Mouse (Mus musculus) intestine, embryonic 15.5 days (tissue): ENCODE data around the gene Csnk2a1. TPM values are rescaled to one million over a fixed set of nuclear protein-coding genes. Genes with fewer than 3 reads are reported as not detected.
"Not testable (repeated sequence)": the region's sequence is repeated elsewhere in the genome, so short reads cannot be mapped to it uniquely, and the experiment has no call there.

Source experiments
- ATAC-seq: fragments of 200-750 bp; cut with Nextera tagmentation; 2 replicates; pipeline ENCODE4 v1.8.0; 2017; ENCODE audit warnings: moderate TSS enrichment, moderate library complexity
- H3K27ac ChIP-seq: fragments of 300-500 bp; sonication (generic); 2 replicates; pipeline ENCODE4 v1.5.1; 2015; ENCODE audit warnings: mild to moderate bottlenecking, inconsistent platforms
- H3K27me3 ChIP-seq: fragments of 300-500 bp; sonication (generic); replicated peaks from 2 replicates; pipeline ENCODE4 v1.6.1; 2015; ENCODE audit warnings: inconsistent platforms
- H3K36me3 ChIP-seq: fragments of 300-500 bp; sonication (generic); 2 replicates; pipeline ENCODE4 v1.6.1; 2015; ENCODE audit warnings: inconsistent platforms
- H3K4me1 ChIP-seq: fragments of 300-500 bp; sonication (generic); replicated peaks from 2 replicates; pipeline ENCODE4 v1.6.1; 2015; ENCODE audit warnings: inconsistent platforms
- H3K4me2 ChIP-seq: fragments of 300-500 bp; sonication (generic); replicated peaks from 2 replicates; pipeline ENCODE4 v1.6.1; 2015; ENCODE audit warnings: mild to moderate bottlenecking, inconsistent platforms
- H3K4me3 ChIP-seq: fragments of 300-500 bp; sonication (generic); replicated peaks from 2 replicates; pipeline ENCODE4 v1.5.1; 2015; ENCODE audit warnings: inconsistent platforms
- H3K9ac ChIP-seq: fragments of 300-500 bp; sonication (generic); 2 replicates; pipeline ENCODE4 v1.6.1; 2015; ENCODE audit warnings: inconsistent platforms
- H3K9me3 ChIP-seq: fragments of 300-500 bp; sonication (generic); 2 replicates; pipeline ENCODE4 v1.6.1; 2016; ENCODE audit warnings: inconsistent platforms
- WGBS: fragments of 180-500 bp; shearing (Covaris S2); methylation state at CpG from one replicate; pipeline ENCODE4 v1.1.7; 2015; 5-methylcytosine and 5-hydroxymethylcytosine counted together
- polyA plus RNA-seq: library from polyadenylated mRNA; unstranded; fragments of >200 nt; fragmentation: Nextera tagmentation; extraction: Ambion mirVana; gene quantifications from 2 replicates; pipeline ENCODE4 v1.2.1, GENCODE M21; 2015

Gene Csnk2a1
- polyA plus RNA-seq, 1 experiment from 2014 or later, result 92.3 TPM

DNA sequence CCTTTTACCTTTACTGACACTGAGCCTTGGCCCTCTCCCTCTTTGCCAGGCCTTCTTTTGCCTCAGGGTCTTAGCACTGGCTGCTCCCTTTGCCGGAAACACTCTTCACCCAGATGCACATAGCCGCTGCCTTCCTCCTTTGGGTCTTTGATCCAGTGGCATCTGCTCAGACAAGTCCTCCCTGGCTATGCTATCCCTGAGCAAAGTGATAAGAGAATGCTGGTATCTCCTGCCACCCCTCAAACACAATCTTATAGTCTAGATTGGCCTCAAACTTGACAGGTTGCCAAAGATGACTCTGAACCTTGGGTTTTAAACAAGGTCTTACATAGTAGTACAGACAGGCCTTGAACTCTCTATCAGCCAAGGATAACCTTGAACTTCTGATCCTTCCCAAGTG is 32.1 kb upstream of the Csnk2a1 start:
- Histone ChIP-seq H3K4me1 (no peaks in the 10 kb centered on the region), H3K9me3 (no peaks in the 10 kb centered on the region), H3K27ac (no peak overlapping the region), H3K9ac (no peak overlapping the region), H3K4me3 (no peak overlapping the region), H3K4me2 (no peak overlapping the region), H3K27me3 (no peaks in the 10 kb centered on the region), H3K36me3 (no peaks in the 10 kb centered on the region)
- WGBS, result 92% methylated on average over 2 of the region's 2 CpGs
- ATAC-seq, result no peak

DNA sequence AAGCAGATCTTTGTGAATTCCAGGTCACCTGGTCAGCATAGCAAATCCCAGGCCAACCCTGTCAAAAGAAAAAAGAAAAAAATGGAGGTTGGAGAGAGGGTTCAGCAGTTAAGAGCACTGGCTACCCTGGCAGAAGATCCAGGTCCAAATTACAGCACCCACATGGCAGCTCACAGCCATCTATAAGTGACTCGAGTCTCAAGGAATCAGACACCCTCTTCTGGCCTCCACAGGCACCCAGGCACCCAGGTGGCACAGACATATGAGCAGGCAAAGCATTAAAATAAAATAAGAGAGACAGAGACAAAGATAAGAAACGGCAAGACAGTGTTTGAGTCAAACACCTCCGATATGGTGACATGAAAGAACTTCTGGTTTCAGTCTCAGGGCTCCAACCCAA is 29.7 kb upstream of the Csnk2a1 start:
- Histone ChIP-seq H3K4me1 (no peaks in the 10 kb centered on the region), H3K4me3 (no peak overlapping the region), H3K4me2 (no peak overlapping the region), H3K9ac (no peak overlapping the region), H3K36me3 (no peaks in the 10 kb centered on the region), H3K27me3 (no peaks in the 10 kb centered on the region), H3K9me3 (no peaks in the 10 kb centered on the region), H3K27ac (no peak overlapping the region)
- no peak for ATAC-seq
- WGBS, result 35% methylated on average over 3 of the region's 3 CpGs

DNA sequence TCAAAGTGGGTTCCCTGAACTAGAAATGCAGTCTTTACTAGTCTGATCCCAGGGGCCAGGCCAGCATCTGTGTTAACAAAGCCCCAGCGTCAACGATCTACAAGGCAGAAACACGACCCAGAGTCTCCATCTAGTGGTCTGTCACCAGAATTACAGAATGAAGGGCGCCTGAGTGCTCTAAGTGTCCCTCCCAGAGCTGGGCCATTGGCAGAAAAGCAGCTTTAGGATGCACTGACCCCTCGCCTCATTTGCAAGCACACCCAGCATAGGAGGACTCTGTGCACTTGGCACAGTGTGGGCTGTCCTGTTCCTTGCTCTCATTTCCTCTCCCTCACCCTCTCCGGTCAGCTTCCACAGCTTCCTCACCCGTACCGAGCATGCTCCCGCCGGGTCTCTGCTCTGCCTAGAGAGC is 29.3 kb upstream of the Csnk2a1 start:
- no peaks in the 10 kb centered on the region for H3K4me1 ChIP-seq
- no peaks in the 10 kb centered on the region for H3K9me3 ChIP-seq
- ATAC-seq, result peak; percentile 80
- H3K4me2 ChIP-seq, result no peak overlapping the region
- H3K9ac ChIP-seq, result no peak overlapping the region
- no peak overlapping the region for H3K4me3 ChIP-seq
- no peak overlapping the region for H3K27ac ChIP-seq
- no peaks in the 10 kb centered on the region for H3K27me3 ChIP-seq
- 40% methylated on average over 10 of the region's 10 CpGs for WGBS
- H3K36me3 ChIP-seq, result no peaks in the 10 kb centered on the region

DNA sequence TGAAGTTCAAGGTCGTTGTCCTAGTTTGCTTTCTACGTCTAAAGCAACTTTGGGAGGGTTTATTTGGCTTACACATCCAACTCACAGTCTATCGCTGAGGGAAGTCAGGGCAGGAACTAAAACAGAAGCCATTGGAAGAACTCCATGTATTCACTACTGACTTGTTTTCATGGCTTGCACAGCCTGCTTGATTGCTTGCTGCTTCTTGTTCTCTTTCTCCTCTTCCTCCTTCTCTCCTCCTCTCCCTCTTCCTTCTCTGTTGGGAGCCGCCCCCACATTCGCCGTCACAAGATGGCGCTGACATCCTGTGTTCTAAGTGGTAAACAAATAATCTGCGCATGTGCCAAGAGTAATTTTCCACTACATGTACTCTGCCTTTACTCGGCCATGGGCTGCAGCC is 20.5 kb upstream of the Csnk2a1 start:
- H3K9ac ChIP-seq, H3K4me3 ChIP-seq, H3K27me3 ChIP-seq, H3K4me1 ChIP-seq, H3K4me2 ChIP-seq, H3K36me3 ChIP-seq, ATAC-seq, H3K27ac ChIP-seq, H3K9me3 ChIP-seq: not testable (repeated sequence)
- WGBS, result 89% methylated on average over 8 of the region's 9 CpGs

DNA sequence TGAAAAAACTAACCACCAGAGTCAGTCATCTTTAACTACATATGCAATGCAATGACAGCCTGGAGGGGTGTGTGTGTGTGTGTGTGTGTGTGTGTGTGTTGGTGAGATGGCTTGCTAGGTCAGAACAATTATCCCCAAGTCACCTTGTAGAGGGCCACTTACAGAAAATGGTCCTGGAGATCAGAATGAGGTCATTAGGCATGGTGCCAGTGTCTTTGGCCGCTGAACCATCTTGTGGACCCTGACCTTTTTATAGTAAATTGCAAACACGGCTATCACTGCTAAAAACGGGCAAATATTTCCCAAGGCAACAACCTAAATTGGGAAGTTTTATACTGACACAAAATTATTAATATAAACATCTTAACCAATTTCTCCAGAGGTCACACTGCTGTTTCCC is 14.8 kb upstream of the Csnk2a1 start:
- 83% methylated on average over 3 of the region's 3 CpGs for WGBS

DNA sequence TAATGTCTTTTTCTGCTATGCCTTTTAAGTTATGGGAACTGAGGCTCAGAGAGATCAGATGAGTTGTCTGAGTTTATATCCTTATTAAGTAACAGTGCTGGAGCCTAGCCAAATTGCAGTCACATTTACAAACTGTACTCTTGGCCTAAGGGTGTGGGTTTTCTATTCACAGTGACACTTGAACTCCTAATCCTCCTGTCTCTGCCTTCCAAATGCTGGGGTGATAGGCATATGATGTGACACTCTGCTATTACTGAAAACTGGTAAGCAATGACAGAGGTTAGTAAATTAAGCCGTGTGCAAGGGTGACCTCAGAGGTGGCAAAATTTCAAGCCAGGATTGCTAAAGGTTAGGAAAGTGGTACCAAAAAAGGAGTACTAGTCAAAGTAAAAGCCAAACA is 9.7 kb upstream of the Csnk2a1 start:
- Histone ChIP-seq H3K4me2 (no peak overlapping the region), H3K9ac (no peak overlapping the region), H3K4me3 (no peak overlapping the region), H3K9me3 (no peaks in the 10 kb centered on the region), H3K27me3 (no peaks in the 10 kb centered on the region), H3K27ac (no peak overlapping the region), H3K36me3 (no peaks in the 10 kb centered on the region), H3K4me1 (no peaks in the 10 kb centered on the region)
- ATAC-seq, result no peak
- 82% methylated on average over 1 of the region's 1 CpGs for WGBS

More for the DNA sequence above, 14.8 kb upstream of the Csnk2a1 start:
- H3K9ac ChIP-seq, result no peak overlapping the region
- no peaks in the 10 kb centered on the region for H3K4me1 ChIP-seq
- H3K4me2 ChIP-seq, result no peak overlapping the region
- no peak overlapping the region for H3K4me3 ChIP-seq
- no peaks in the 10 kb centered on the region for H3K9me3 ChIP-seq
- no peak for ATAC-seq
- no peaks in the 10 kb centered on the region for H3K36me3 ChIP-seq
- H3K27me3 ChIP-seq, result no peaks in the 10 kb centered on the region
- no peak overlapping the region for H3K27ac ChIP-seq

DNA sequence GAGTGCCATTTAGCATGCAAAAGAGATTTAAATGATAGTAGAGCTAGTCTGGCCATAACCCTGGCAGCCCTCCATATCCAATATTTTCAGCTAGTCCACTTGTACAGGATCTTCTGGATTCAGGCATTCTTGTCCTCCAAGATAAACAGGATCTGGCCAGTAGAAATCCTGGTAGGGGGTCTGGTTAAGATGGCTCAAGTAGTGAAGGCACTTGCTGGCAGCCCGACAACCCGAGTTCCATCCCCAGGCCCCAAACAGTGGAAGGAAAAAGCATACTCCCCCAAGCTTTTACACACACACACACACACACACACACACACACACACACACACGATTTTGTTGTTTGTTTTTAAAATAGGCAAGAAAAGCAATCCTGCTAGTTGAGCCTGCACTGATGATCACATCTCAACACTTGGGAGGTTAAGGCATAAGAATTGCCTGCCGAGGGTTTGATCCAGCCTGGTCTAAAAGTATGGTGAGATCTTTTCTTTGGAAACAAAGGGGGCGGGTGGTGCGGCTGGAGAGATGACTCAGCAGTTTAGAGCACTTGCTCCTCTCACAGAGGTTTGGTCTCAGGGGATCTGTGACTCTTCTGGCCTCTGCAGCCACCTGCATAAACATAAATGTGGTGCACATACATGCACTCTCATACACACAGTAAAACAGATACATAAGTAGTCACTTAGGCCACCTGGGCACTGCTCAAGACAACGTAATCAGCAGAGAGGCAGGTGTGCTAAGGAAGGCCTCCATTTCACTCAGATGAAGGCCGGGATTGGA is 2.9 kb upstream of the Csnk2a1 start:
- Histone ChIP-seq H3K4me1 (peaks cover 5% of the 10 kb centered on the region; the same call in 1 of the 2 replicates), H3K4me3 (no peak overlapping the region), H3K4me2 (no peak overlapping the region), H3K27me3 (no peaks in the 10 kb centered on the region), H3K9ac (no peak overlapping the region), H3K36me3 (no peaks in the 10 kb centered on the region), H3K9me3 (no peaks in the 10 kb centered on the region), H3K27ac (no peak overlapping the region)
- ATAC-seq, result no peak
- 79% methylated on average over 8 of the region's 8 CpGs for WGBS

DNA sequence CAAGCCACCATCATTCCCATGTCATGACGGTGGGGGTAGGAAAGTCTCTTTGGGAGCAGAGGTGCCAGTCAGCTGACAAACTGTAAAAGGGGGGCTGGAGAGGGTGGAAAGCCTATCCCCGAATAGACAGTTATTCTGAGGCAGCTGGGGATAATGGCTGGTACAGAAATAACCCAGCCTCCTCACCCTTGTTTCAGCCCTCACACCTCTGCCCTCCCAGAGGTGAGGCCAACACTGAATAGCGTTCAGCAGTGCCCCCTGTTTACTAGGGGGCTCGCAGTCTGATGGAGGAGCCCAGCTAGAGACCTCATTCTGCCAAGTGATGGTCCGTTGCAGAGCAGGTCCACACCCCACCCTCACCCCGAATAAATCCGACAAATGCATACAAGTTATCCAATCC is 1.1 kb upstream of the Csnk2a1 start:
- Histone ChIP-seq H3K9ac (peak overlapping the region; percentile 29; the same call in 1 of the 2 replicates), H3K4me3 (no peak overlapping the region)
- 75% methylated on average over 7 of the region's 7 CpGs for WGBS

DNA sequence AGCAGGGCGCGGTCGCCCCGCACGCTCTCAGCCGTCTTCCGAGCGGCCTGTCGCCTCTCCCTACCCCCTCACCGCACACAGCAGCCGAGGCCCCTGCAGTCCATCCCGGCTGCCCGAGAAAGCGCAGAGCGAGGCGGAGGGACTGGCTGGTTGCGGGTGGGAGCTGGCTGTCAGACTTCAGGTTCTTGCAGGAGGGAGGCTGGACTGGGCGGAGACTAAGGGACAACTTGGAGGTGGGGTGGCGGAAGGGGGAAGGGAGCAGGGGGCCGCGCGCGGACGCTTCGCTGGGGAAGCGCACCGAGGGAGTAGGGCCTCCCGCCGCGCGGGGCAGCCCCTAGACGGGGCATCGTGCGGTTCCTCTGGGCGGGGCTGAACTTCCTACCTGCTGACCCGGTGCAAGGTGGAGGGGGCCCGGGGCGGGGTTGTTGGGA is 427 bp downstream of the Csnk2a1 start:
- under 1% methylated on average over 38 of the region's 38 CpGs for WGBS
- Histone ChIP-seq H3K4me2 (peak overlapping the region; percentile 63), H3K36me3 (no peaks in the 10 kb centered on the region), H3K27me3 (no peaks in the 10 kb centered on the region), H3K27ac (peak overlapping the region; percentile 99), H3K4me3 (peak overlapping the region; percentile 92), H3K4me1 (peaks cover 8% of the 10 kb centered on the region; the same call in 1 of the 2 replicates), H3K9me3 (no peaks in the 10 kb centered on the region), H3K9ac (peak overlapping the region; percentile 96)
- peak; percentile 88 for ATAC-seq

More for the DNA sequence above, 1.1 kb upstream of the Csnk2a1 start:
- peaks cover 8% of the 10 kb centered on the region; the same call in 1 of the 2 replicates for H3K4me1 ChIP-seq
- no peaks in the 10 kb centered on the region for H3K36me3 ChIP-seq
- no peaks in the 10 kb centered on the region for H3K9me3 ChIP-seq
- H3K27ac ChIP-seq, result no peak overlapping the region
- H3K27me3 ChIP-seq, result no peaks in the 10 kb centered on the region
- ATAC-seq, result no peak
- 0 out of 2 replicates have a peak overlapping the region, but pooled peaks have one; percentile 56 for H3K4me2 ChIP-seq

DNA sequence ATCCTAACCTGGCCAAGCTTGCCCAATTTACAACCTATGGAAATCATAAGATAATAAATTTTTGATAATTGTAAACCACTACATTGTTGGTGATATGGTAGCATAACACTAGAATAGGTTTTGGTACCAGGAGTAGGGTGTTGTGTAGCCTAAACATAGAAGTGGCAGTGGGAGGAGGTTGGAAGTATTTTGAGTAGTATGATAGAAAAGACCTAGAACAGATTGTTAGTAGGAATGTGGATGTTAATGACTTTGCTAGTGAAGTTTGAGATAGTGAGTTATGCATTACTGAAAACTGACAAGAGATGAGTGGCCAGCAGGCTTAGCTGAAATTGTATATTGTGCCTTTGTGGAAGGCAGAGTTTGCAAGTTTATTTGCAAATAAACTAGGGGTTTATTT is 3.4 kb downstream of the Csnk2a1 start:
- H3K27me3 ChIP-seq, result no peaks in the 10 kb centered on the region
- H3K4me3 ChIP-seq, result no peak overlapping the region
- H3K36me3 ChIP-seq, result no peaks in the 10 kb centered on the region
- peaks cover 8% of the 10 kb centered on the region; the same call in 1 of the 2 replicates for H3K4me1 ChIP-seq
- no peaks in the 10 kb centered on the region for H3K9me3 ChIP-seq
- no peak overlapping the region for H3K27ac ChIP-seq
- no peak for ATAC-seq
- H3K9ac ChIP-seq, result no peak overlapping the region
- no peak overlapping the region for H3K4me2 ChIP-seq

DNA sequence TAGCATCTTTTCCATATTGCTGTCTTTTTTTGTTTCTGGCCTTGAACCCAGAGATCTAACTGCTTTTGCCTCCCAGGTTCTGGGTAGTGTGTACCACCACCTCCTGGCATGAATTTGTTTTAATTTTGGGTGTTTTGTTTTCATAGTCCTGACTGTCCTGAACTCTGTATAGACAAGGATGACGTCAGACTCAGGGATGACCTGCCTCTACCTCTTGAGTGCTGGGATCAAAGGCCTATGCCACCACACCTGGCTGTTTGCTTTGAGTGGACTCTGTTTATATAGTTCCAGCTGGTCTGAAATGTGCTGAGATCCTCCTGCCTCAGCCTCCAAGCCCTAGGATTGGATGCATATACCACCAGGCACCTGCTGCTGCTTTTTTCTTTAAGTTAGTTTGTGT is 11.3 kb downstream of the Csnk2a1 start:
- peaks cover 14% of the 10 kb centered on the region for H3K36me3 ChIP-seq
- WGBS, result 70% methylated on average over 1 of the region's 1 CpGs
- no peaks in the 10 kb centered on the region for H3K4me1 ChIP-seq
- H3K4me2 ChIP-seq, result no peak overlapping the region
- no peak for ATAC-seq
- no peaks in the 10 kb centered on the region for H3K27me3 ChIP-seq
- H3K9ac ChIP-seq, result no peak overlapping the region
- H3K9me3 ChIP-seq, result no peaks in the 10 kb centered on the region
- no peak overlapping the region for H3K27ac ChIP-seq
- no peak overlapping the region for H3K4me3 ChIP-seq

DNA sequence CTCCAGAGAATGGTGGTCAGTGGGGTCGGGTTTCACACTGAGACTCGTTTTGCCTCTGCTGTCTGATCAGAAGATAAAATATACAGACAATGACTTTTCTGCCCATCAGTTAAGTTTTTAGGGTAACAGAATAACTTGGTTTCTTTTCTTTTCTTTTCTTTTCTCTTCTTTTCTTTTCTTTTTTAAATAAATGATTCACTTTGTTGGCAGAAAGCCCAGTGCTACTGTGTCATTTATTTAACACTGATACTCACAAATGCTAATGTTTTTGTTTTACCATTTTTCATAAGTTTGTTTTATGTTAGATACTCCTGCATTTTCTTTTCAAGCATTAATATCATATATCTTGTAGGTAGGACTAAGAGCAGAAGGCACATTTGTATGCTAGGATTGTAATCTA is 13.9 kb downstream of the Csnk2a1 start:
- Histone ChIP-seq H3K36me3 (peaks cover 14% of the 10 kb centered on the region), H3K9me3 (no peaks in the 10 kb centered on the region), H3K4me1 (0 out of 2 replicates have a peak, but pooled peaks cover 2% of the 10 kb centered on the region), H3K4me2 (no peak overlapping the region), H3K27me3 (no peaks in the 10 kb centered on the region), H3K4me3 (no peak overlapping the region), H3K9ac (no peak overlapping the region), H3K27ac (no peak overlapping the region)
- ATAC-seq, result no peak
- 35% methylated on average over 2 of the region's 2 CpGs for WGBS

DNA sequence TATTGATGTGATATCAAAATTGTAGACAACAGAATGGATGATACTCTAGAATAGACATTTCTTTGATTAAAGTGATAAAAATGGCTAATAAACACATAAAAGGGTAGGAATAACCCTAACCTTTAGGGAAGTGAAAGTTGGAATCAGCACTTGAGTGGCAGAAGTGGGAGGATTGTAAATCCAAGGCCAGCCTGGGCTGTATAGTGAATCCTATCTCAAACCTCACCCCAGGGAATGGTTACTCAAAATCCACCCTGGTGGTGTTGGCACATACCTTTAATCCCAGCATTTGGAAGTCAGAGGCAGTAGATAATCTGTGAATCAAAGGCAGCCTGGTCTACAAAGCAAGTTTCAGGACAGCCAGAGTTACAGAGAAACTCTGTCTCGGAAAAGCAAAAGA is 20.6 kb downstream of the Csnk2a1 start:
- Histone ChIP-seq H3K4me3 (no peak overlapping the region), H3K9me3 (no peaks in the 10 kb centered on the region), H3K9ac (no peak overlapping the region), H3K4me2 (no peak overlapping the region), H3K4me1 (0 out of 2 replicates have a peak, but pooled peaks cover 2% of the 10 kb centered on the region), H3K36me3 (peaks cover 6% of the 10 kb centered on the region; the same call in 1 of the 2 replicates), H3K27ac (no peak overlapping the region), H3K27me3 (no peaks in the 10 kb centered on the region)
- 91% methylated on average over 1 of the region's 1 CpGs for WGBS
- no peak for ATAC-seq
